ENCODE assay signal across 17 mouse cellular contexts in the genomic region with DNA sequence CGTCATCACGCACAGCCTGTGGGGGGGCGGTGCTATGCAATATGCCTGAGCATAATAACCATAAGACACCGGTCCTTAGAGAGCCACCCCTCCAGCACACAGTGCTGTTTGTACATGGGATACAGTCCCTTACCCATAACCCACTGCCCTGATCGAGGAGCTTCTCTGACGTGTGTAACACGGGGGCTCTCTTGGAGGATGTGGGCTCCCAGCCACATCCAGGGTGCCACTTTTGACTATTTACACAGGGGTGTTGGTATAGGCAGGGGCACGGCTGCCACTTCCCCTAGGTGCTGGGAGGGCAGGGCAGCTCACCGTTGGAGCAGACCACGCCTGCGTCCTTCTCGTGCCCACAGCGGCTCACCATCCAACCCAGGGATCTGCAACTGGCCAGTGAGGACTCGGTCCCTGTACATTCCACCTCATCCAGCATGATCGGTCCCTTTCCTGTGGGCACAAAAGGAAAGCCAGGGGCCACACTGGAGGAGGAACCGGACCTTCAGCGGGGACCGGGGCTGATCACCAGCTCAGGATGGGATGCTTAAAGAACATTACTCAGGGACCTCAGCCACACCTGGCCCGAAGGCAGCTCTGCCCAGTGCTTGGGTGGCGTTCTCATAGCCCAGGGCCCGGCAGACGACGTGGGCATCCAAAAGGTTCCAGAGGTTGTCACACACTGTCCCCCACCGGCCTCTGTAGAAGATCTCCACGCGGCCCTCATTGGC. TPM values are rescaled to one million over a fixed set of nuclear protein-coding genes. Genes with fewer than 3 reads are reported as not detected.
A peak's percentile ranks its signal among the peaks of the same experiment; 100 is the strongest.
DNase-seq lines count a peak whose midpoint lies in the region; ATAC-seq lines count a peak whose summit lies in the region.
"Had no signal": no experiment of that assay in that cellular context is flagged by ENCODE, and none has a peak within 500 bp of the region (broad histone marks: within the 10 kb centered on the region; RNA-seq: fewer than 3 reads in every experiment).

No protein-coding gene starts in this region.

- no peaks in the 10 kb centered on the region for H3K36me3 ChIP-seq in hindbrain, embryonic 12.5 days
- H3K36me3 ChIP-seq in hindbrain, embryonic 13.5 days = 0 out of 2 replicates have a peak, but pooled peaks cover 9% of the 10 kb centered on the region
- H3K36me3 ChIP-seq: forebrain, embryonic 12.5 days; heart, embryonic 15.5 days had no signal

- no peaks in the 10 kb centered on the region for H3K27me3 ChIP-seq in hindbrain, embryonic 12.5 days
- H3K27me3 ChIP-seq in hindbrain, embryonic 13.5 days = no peaks in the 10 kb centered on the region
- H3K27me3 ChIP-seq: forebrain, embryonic 12.5 days; heart, embryonic 15.5 days had no signal

- no peak overlapping the region for H3K27ac ChIP-seq in hindbrain, embryonic 12.5 days
- no peak overlapping the region for H3K27ac ChIP-seq in hindbrain, embryonic 13.5 days
- H3K27ac ChIP-seq: forebrain, embryonic 12.5 days; heart, embryonic 15.5 days; hindbrain, postnatal 0 days had no signal

- no peaks in the 10 kb centered on the region; the same call in 1 of the 2 replicates for H3K4me1 ChIP-seq in hindbrain, embryonic 12.5 days
- peaks cover 14% of the 10 kb centered on the region for H3K4me1 ChIP-seq in hindbrain, embryonic 13.5 days (replicated peaks)
- H3K4me1 ChIP-seq: forebrain, embryonic 12.5 days had no signal

- DNase-seq in cerebellum, adult 9-11 months = peak; percentile 25
- DNase-seq in cerebellum, adult 18-20 months = no peak
- DNase-seq in ovary, postnatal 36 days (ENCODE audit: low spot score) = peak; percentile 2
- DNase-seq in ovary, adult 18-20 months (ENCODE audit: low spot score) = no peak
- DNase-seq in 416B (ENCODE audit: low read depth) = peak; percentile 36
- peak; percentile 81 for DNase-seq in T-cell, adult 2 months (ENCODE audit: low spot score)
- DNase-seq: adrenal gland, postnatal 25 days; heart, postnatal 4 days; kidney, adult 11 months; kidney, postnatal 14 days had no signal

- 89% methylated on average over 26 of the region's 26 CpGs for WGBS in hindbrain, embryonic 12.5 days
- WGBS in hindbrain, embryonic 13.5 days = 93% methylated on average over 26 of the region's 26 CpGs

- no peaks in the 10 kb centered on the region for H3K9me3 ChIP-seq in hindbrain, embryonic 12.5 days (replicated peaks)
- H3K9me3 ChIP-seq in hindbrain, embryonic 13.5 days = no peaks in the 10 kb centered on the region
- H3K9me3 ChIP-seq: forebrain, embryonic 12.5 days; heart, embryonic 15.5 days had no signal

- no peak for ATAC-seq in hindbrain, embryonic 12.5 days (ENCODE audit: low FRiP score)
- ATAC-seq in hindbrain, embryonic 13.5 days (ENCODE audit: low FRiP score) = no peak
- ATAC-seq: hindbrain, postnatal 0 days; midbrain, embryonic 16.5 days had no signal

- no peak overlapping the region for H3K9ac ChIP-seq in hindbrain, embryonic 12.5 days
- no peak overlapping the region for H3K9ac ChIP-seq in hindbrain, embryonic 13.5 days
- H3K9ac ChIP-seq: forebrain, embryonic 12.5 days; heart, embryonic 15.5 days had no signal

- no peak overlapping the region for H3K4me2 ChIP-seq in hindbrain, embryonic 12.5 days (replicated peaks)
- H3K4me2 ChIP-seq in hindbrain, embryonic 13.5 days = no peak overlapping the region
- H3K4me2 ChIP-seq: forebrain, embryonic 12.5 days; heart, embryonic 15.5 days; liver, embryonic 11.5 days had no signal

- H3K4me3 ChIP-seq in hindbrain, embryonic 12.5 days = no peak overlapping the region
- H3K4me3 ChIP-seq in hindbrain, embryonic 13.5 days = no peak overlapping the region
- H3K4me3 ChIP-seq: forebrain, embryonic 12.5 days; heart, embryonic 15.5 days had no signal

RNA-seq across cellular contexts. Expression of a gene that starts 3.9 kb away (rescaled TPM):
- polyA plus RNA-seq in hindbrain, embryonic 12.5 days (2016; fragmentation: Nextera tagmentation; extraction: Ambion mirVana) = 2.3 and 3.3 TPM in 2 replicates
- polyA plus RNA-seq in hindbrain, embryonic 13.5 days (2015; fragmentation: Nextera tagmentation; extraction: Ambion mirVana) = 2.9 and 4.8 TPM in 2 replicates

RNA-seq across cellular contexts. Expression of a gene that starts 20.9 kb away (rescaled TPM):
- polyA plus RNA-seq in hindbrain, embryonic 12.5 days (2016; fragmentation: Nextera tagmentation; extraction: Ambion mirVana) = 28.4 and 31.3 TPM in 2 replicates
- 24.4 and 24.9 TPM in 2 replicates for polyA plus RNA-seq in hindbrain, embryonic 13.5 days (2015; fragmentation: Nextera tagmentation; extraction: Ambion mirVana)

RNA-seq across cellular contexts. Expression of a gene that starts 30.0 kb away (rescaled TPM):
- polyA plus RNA-seq in hindbrain, embryonic 12.5 days (2016; fragmentation: Nextera tagmentation; extraction: Ambion mirVana) = 3.0 and 4.4 TPM in 2 replicates
- polyA plus RNA-seq in hindbrain, embryonic 13.5 days (2015; fragmentation: Nextera tagmentation; extraction: Ambion mirVana) = 2.8 and 3.4 TPM in 2 replicates

RNA-seq across cellular contexts. Expression of a gene that starts 42.4 kb away (rescaled TPM):
- 66.2 and 68.3 TPM in 2 replicates for polyA plus RNA-seq in hindbrain, embryonic 12.5 days (2016; fragmentation: Nextera tagmentation; extraction: Ambion mirVana)
- 45.7 and 48.1 TPM in 2 replicates for polyA plus RNA-seq in hindbrain, embryonic 13.5 days (2015; fragmentation: Nextera tagmentation; extraction: Ambion mirVana)

RNA-seq across cellular contexts. Expression of a gene that starts 55.7 kb away (rescaled TPM):
- polyA plus RNA-seq in hindbrain, embryonic 12.5 days (2016; fragmentation: Nextera tagmentation; extraction: Ambion mirVana) = 0.43 and 0.48 TPM in 2 replicates
- 0.22 and 0.26 TPM in 2 replicates for polyA plus RNA-seq in hindbrain, embryonic 13.5 days (2015; fragmentation: Nextera tagmentation; extraction: Ambion mirVana)
- polyA plus RNA-seq: liver, embryonic 11.5 days had no signal

Comparison
In these comparisons a context has a peak if more than half of its experiments do, and no peak if none do; other contexts are left out.
1. DNase-seq: peak in cerebellum, adult 9-11 months (single experiment), ovary, postnatal 36 days (single experiment), 416B (single experiment) and T-cell, adult 2 months (single experiment); none in cerebellum, adult 18-20 months (0 of 2) and ovary, adult 18-20 months (single experiment).